Mouse (Mus musculus): ENCODE results near the gene Ilk. TPM values are rescaled to one million over a fixed set of nuclear protein-coding genes. Genes with fewer than 3 reads are reported as not detected.
A peak's percentile ranks its signal among the peaks of the same experiment; 100 is the strongest.

Ilk gene
- total and polyA plus RNA-seq, 3 experiments: 32.4 to 51.1 (median 42.6) TPM

- dilution Hi-C loops (cut with MboI; ENCODE audit: extremely low pct_ligation_motif_present, extremely low pct_unique_long_range_greater_than_20kb, low sequenced_read_pairs): no loop called here
- in situ Hi-C loops (cut with MboI; ENCODE audit: low pct_ligation_motif_present, low pct_unique_long_range_greater_than_20kb, low sequenced_read_pairs): no loop called here
- Histone ChIP-seq H3K9ac (ENCODE audit: insufficient read depth, low read depth) (no peak overlapping the region), H3K36me3 (replicated peaks in 1 of 2; ENCODE audit: control insufficient read depth in 1 of 2, insufficient read depth in 1 of 2, low read length in 1 of 2) (peaks cover 15 to 87% of the 10 kb centered on the region in 2 experiments), H3K4me3 (replicated peaks in 1 of 3; ENCODE audit: low read depth in 2 of 3, low read length in 2 of 3, poor library complexity in 1 of 3) (no peak overlapping the region), H3K79me2 (replicated peaks; ENCODE audit: control insufficient read depth, extremely low read depth, insufficient read depth, poor library complexity, severe bottlenecking) (no peaks in the 10 kb centered on the region), H3K9me3 (replicated peaks; ENCODE audit: low read length) (no peaks in the 10 kb centered on the region), H3K4me2 (ENCODE audit: insufficient read depth, low read depth, poor library complexity, severe bottlenecking) (no peak overlapping the region), H3K4me1 (ENCODE audit: control insufficient read depth in 1 of 2, insufficient read depth in 2 of 2) (peaks cover 0 to 3% of the 10 kb centered on the region in 2 experiments; a peak in 1 of 4 replicates), H3K27ac (ENCODE audit: insufficient read depth, low read depth) (no peak overlapping the region), H3K27me3 (replicated peaks) (no peaks in the 10 kb centered on the region)
- DNase-seq (ENCODE audit: extremely low read depth): peak; percentile 57
- TF ChIP-seq MXI1 (IDR thresholded peaks at IDR 0.05; ENCODE audit: low read depth, low read length) (no peak), SIN3A (IDR thresholded peaks at IDR 0.05; ENCODE audit: low read length) (no peak), GABPA (IDR thresholded peaks at IDR 0.05; ENCODE audit: insufficient replicate concordance, low read depth, low read length) (no peak), TBP (conservative IDR thresholded peaks at IDR 0.05; ENCODE audit: low read depth, low read length) (no peak), RAD21 (IDR thresholded peaks at IDR 0.05; ENCODE audit: low read depth, low read length) (peak; percentile 86), SMC3 (IDR thresholded peaks at IDR 0.05; ENCODE audit: low read depth, low read length) (peak; percentile 77), HCFC1 (IDR thresholded peaks at IDR 0.05; ENCODE audit: low read depth, low read length) (no peak), MEF2A (IDR thresholded peaks at IDR 0.05; ENCODE audit: borderline replicate concordance, low read depth, low read length) (no peak), ZC3H11A (IDR thresholded peaks at IDR 0.05; ENCODE audit: low read depth, low read length) (0 out of 2 replicates have a peak, but pooled peaks have one; percentile 14), CTCF (conservative IDR thresholded peaks at IDR 0.05 in 1 of 2, IDR thresholded peaks at IDR 0.05 in 1 of 2; ENCODE audit: low read depth in 2 of 2, low read length in 2 of 2) (peak; percentile 63 to 90)
Measured at GRCm38 (mm10) chr7:105726144-105726979, 10.0 kb upstream of the Ilk start.

DNA sequence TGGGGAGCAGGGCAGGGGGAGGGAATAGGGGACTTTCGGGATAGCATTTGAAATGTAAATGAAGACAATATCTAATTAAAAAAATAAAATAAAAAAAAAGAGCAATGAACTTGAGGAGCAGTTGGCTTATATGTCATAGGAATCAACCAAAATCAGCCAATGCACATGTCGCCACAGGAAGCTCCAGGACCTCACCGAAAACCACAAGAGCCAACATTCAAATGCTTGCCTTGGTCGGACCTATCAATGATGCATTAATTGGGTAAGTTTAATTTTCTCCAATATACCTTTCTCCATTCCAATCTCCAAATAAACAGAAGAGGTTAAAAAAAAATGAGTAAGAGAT is 9.4 kb upstream of the Ilk start:
- TF ChIP-seq USF1 (IDR thresholded peaks at IDR 0.05; ENCODE audit: low read depth, low read length): no peak
- no peak for TF ChIP-seq IRF4 (IDR thresholded peaks at IDR 0.05; ENCODE audit: low read depth, low read length)
- TF ChIP-seq RAD21 (IDR thresholded peaks at IDR 0.05; ENCODE audit: low read depth, low read length): no peak
- no peak for TF ChIP-seq EP300 (IDR thresholded peaks at IDR 0.05; ENCODE audit: low read length)
- TF ChIP-seq CHD2 (IDR thresholded peaks at IDR 0.05; ENCODE audit: low read length): no peak
- no peak for TF ChIP-seq POLR2A (IDR thresholded peaks at IDR 0.05; ENCODE audit: low read depth, low read length)
- no peak for TF ChIP-seq USF2 (conservative IDR thresholded peaks at IDR 0.05; ENCODE audit: low read depth, low read length)
- TF ChIP-seq UBTF (IDR thresholded peaks at IDR 0.05; ENCODE audit: low read depth, low read length): no peak
- no peak for TF ChIP-seq ETS1 (conservative IDR thresholded peaks at IDR 0.05; ENCODE audit: low read depth, low read length)
- TF ChIP-seq CTCF (conservative IDR thresholded peaks at IDR 0.05 in 1 of 2, IDR thresholded peaks at IDR 0.05 in 1 of 2; ENCODE audit: low read depth in 2 of 2, low read length in 2 of 2): no peak
- no peak for TF ChIP-seq KAT2A (IDR thresholded peaks at IDR 0.05; ENCODE audit: insufficient replicate concordance, low read length)
- TF ChIP-seq RCOR1 (conservative IDR thresholded peaks at IDR 0.05; ENCODE audit: low read depth, low read length): no peak
- no peak for TF ChIP-seq E2F4 (IDR thresholded peaks at IDR 0.05; ENCODE audit: insufficient replicate concordance, low read depth, low read length)
- TF ChIP-seq MYC (IDR thresholded peaks at IDR 0.05; ENCODE audit: low read depth, low read length): no peak
- no peak for TF ChIP-seq ZNF384 (IDR thresholded peaks at IDR 0.05; ENCODE audit: low read depth, low read length)
- no peak for TF ChIP-seq GABPA (IDR thresholded peaks at IDR 0.05; ENCODE audit: insufficient replicate concordance, low read depth, low read length)
- no peak for TF ChIP-seq HCFC1 (IDR thresholded peaks at IDR 0.05; ENCODE audit: low read depth, low read length)
- TF ChIP-seq NRF1 (IDR thresholded peaks at IDR 0.05; ENCODE audit: low read depth, low read length): no peak
- TF ChIP-seq ZKSCAN1 (IDR thresholded peaks at IDR 0.05; ENCODE audit: borderline replicate concordance, low read depth, low read length): no peak
- dilution Hi-C loops (cut with MboI; ENCODE audit: extremely low pct_ligation_motif_present, extremely low pct_unique_long_range_greater_than_20kb, low sequenced_read_pairs): no loop called here
- Histone ChIP-seq H3K4me1 (ENCODE audit: control insufficient read depth in 1 of 2, insufficient read depth in 2 of 2) (peaks cover 0 to 3% of the 10 kb centered on the region in 2 experiments; a peak in 1 of 4 replicates), H3K9me3 (replicated peaks; ENCODE audit: low read length) (no peaks in the 10 kb centered on the region), H3K79me2 (replicated peaks; ENCODE audit: control insufficient read depth, extremely low read depth, insufficient read depth, poor library complexity, severe bottlenecking) (no peaks in the 10 kb centered on the region), H3K36me3 (replicated peaks in 1 of 2; ENCODE audit: control insufficient read depth in 1 of 2, insufficient read depth in 1 of 2, low read length in 1 of 2) (peaks cover 21 to 87% of the 10 kb centered on the region in 2 experiments), H3K4me2 (ENCODE audit: insufficient read depth, low read depth, poor library complexity, severe bottlenecking) (no peak overlapping the region), H3K27me3 (replicated peaks) (no peaks in the 10 kb centered on the region), H3K9ac (ENCODE audit: insufficient read depth, low read depth) (no peak overlapping the region), H3K4me3 (replicated peaks in 1 of 3; ENCODE audit: low read depth in 2 of 3, low read length in 2 of 3, poor library complexity in 1 of 3) (no peak overlapping the region), H3K27ac (ENCODE audit: insufficient read depth, low read depth) (no peak overlapping the region)
- DNase-seq (ENCODE audit: extremely low read depth): no peak
- in situ Hi-C loops (cut with MboI; ENCODE audit: low pct_ligation_motif_present, low pct_unique_long_range_greater_than_20kb, low sequenced_read_pairs): no loop called here

All from CH12.LX (cell line).